Mouse (Mus musculus): Measurements from ENCODE around the gene Car10. TPM values are rescaled to one million over a fixed set of nuclear protein-coding genes. Genes with fewer than 3 reads are reported as not detected.

Gene Car10
- polyA plus RNA-seq, 1 experiment from 2014 or later, result 47.7 TPM

DNA sequence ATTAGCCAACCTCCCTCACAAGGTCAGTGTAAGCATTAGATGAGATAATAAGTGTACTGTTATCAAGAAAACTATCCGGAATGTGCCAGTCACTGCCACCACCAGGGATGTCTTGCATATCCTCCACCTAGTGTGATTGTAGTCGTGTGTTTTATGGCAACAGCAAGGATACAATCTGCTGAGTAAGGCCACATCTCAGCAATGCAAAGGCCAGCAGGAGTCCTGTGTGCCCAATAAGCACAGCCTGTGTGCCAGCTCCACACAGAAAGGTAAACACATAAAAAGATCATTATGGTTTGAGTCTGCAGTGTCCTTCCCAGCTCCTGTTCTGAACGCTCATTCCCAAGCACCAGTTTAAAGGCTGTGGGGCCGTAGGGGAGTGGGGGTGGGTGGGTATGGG lies 386.8 kb downstream of the Car10 start:
- Histone ChIP-seq H3K4me1 (0 out of 2 replicates have a peak, but pooled peaks cover 4% of the 10 kb centered on the region), H3K36me3 (replicated peaks) (no peaks in the 10 kb centered on the region), H3K4me3 (no peak overlapping the region), H3K27me3 (replicated peaks) (no peaks in the 10 kb centered on the region), H3K9ac (no peak overlapping the region), H3K27ac (no peak overlapping the region), H3K4me2 (no peak overlapping the region), H3K9me3 (no peaks in the 10 kb centered on the region)
- 79% methylated on average over 4 of the region's 4 CpGs for WGBS
- no peak for ATAC-seq (replicated peaks)

DNA sequence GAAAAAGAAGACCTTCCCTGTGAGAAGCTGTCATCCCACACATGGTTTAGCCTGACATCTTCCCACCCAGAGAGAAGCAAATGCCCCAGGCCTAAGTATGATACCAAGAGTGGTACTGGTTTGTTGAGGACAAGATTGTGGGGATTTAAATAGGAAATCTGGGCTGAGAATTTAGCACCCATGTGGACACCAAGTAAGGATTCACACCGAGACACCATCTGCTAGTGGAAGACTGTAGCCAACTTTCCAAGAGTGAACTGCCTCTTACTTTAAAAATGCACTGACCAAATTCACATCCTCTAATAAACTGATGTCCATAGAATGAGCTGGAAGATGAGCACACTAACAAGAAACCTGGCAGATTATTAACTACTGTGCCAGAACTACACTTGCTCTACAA lies 389.2 kb downstream of the Car10 start:
- WGBS, result 85% methylated on average over 1 of the region's 1 CpGs
- no peak overlapping the region for H3K9ac ChIP-seq
- no peak for ATAC-seq (replicated peaks)
- no peak overlapping the region for H3K4me3 ChIP-seq
- no peak overlapping the region for H3K4me2 ChIP-seq
- H3K4me1 ChIP-seq, result 0 out of 2 replicates have a peak, but pooled peaks cover 4% of the 10 kb centered on the region
- H3K9me3 ChIP-seq, result no peaks in the 10 kb centered on the region
- no peaks in the 10 kb centered on the region for H3K27me3 ChIP-seq (replicated peaks)
- H3K36me3 ChIP-seq (replicated peaks), result no peaks in the 10 kb centered on the region
- H3K27ac ChIP-seq, result no peak overlapping the region

DNA sequence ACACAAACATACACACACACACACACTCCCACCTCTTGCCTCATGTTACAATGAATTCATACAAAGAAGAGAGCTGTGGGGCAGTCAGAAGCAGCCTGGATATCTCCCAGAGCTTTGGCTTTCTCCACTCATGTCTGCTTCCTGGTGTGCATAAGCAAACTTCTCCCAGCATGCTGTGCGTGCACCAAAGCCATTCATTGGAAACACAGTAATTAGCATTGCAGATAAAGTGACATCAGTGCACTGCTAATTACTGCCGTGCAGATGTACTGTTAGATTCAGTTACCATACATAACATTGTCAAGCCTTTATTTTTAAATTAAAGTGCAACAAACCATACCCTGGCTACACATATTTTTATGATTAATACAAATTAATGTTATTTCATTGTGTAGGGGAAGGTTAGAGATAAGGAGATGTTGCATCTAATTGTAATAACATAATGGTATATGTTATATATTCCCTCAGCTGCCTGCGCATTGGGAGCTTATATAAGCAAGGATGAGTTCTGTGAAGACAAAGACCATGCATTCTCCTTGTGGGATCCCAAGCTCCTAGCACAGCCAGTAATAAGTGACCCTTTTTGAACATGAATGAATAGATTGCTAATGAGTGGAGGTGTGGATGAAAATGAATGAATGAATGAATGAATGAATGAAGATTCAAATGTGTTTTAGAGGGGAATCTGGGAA lies 390.2 kb downstream of the Car10 start:
- H3K36me3 ChIP-seq (replicated peaks), result no peaks in the 10 kb centered on the region
- H3K27me3 ChIP-seq (replicated peaks), result no peaks in the 10 kb centered on the region
- 59% methylated on average over 3 of the region's 3 CpGs for WGBS
- H3K27ac ChIP-seq, result no peak overlapping the region
- H3K9me3 ChIP-seq, result no peaks in the 10 kb centered on the region
- H3K4me1 ChIP-seq, result 0 out of 2 replicates have a peak, but pooled peaks cover 4% of the 10 kb centered on the region
- H3K4me2 ChIP-seq, result no peak overlapping the region
- no peak overlapping the region for H3K4me3 ChIP-seq
- H3K9ac ChIP-seq, result no peak overlapping the region
- no peak for ATAC-seq (replicated peaks)

DNA sequence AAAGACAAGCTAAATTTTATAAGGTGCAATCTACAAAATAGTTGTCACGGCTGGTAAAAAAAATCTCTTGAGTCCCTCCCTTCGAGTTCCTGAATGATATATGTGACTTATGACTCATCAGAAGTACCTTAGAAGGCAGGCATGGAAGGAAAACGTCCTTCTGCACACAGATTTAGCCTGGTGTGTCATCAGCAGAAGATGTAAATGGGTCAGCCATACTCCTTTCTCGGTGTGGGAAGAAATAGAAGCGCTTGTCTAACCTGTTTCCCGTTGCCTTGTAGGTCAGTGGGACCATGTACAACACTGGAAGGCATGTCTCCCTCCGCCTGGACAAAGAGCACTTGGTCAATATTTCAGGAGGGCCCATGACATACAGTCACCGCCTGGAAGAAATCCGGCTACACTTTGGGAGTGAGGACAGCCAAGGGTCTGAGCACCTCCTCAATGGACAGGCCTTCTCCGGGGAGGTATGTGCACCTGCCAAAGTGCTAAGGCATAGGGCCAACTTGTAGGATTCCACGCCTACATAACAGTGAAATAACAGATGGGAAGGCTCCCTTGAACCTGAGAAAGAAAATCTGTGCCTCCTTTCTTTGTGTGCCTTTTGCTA lies 392.5 kb downstream of the Car10 start:
- Histone ChIP-seq H3K9ac (no peak overlapping the region), H3K4me2 (no peak overlapping the region), H3K4me3 (no peak overlapping the region), H3K27me3 (replicated peaks) (no peaks in the 10 kb centered on the region), H3K4me1 (0 out of 2 replicates have a peak, but pooled peaks cover 4% of the 10 kb centered on the region), H3K9me3 (no peaks in the 10 kb centered on the region), H3K27ac (no peak overlapping the region), H3K36me3 (replicated peaks) (no peaks in the 10 kb centered on the region)
- no peak for ATAC-seq (replicated peaks)
- WGBS, result 88% methylated on average over 11 of the region's 11 CpGs

DNA sequence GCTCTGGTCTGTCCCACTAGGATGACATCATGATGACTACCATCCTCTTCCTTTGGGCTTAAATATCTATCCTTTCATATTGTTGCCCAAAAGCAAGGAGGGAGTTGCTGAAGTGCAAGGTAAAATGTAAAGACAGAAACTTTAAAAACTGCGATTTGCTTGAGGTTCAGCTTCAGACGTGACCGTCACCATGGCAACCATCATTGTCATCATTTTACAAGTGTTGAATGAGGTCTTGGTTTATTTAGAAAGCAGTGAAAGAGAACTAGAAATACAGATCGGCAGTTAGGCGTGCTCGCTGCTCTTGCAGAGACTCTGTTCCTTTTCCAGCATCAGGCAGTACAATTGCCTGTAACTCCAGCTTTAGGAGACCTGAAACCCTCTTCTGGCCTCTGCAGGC lies 400.1 kb downstream of the Car10 start:
- Histone ChIP-seq H3K27ac (no peak overlapping the region), H3K9me3 (no peaks in the 10 kb centered on the region), H3K9ac (no peak overlapping the region), H3K4me3 (no peak overlapping the region), H3K27me3 (replicated peaks) (no peaks in the 10 kb centered on the region), H3K4me2 (no peak overlapping the region), H3K36me3 (replicated peaks) (no peaks in the 10 kb centered on the region), H3K4me1 (peaks cover 4% of the 10 kb centered on the region; the same call in 1 of the 2 replicates)
- ATAC-seq (replicated peaks), result no peak
- 59% methylated on average over 6 of the region's 6 CpGs for WGBS

DNA sequence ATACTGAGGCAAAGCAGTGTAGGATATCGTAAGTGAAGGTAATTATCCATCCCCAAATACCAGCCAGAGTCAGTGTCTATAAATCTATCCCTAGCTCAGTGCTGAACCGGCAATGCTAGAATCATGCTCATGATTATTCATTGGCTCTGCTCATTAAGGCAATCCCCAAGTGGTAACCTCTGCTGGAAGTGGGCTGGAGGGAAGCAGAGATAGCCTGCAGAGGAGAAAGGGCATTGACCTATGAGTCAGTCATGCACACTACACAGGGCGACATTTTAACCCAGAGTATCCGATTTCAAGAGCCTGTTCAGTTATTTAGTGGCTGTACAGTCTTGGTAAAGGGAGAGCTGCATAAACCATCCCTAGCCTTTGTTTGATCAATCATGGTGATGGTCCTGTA lies 402.6 kb downstream of the Car10 start:
- Histone ChIP-seq H3K36me3 (replicated peaks) (no peaks in the 10 kb centered on the region), H3K4me2 (no peak overlapping the region), H3K9me3 (no peaks in the 10 kb centered on the region), H3K4me3 (no peak overlapping the region), H3K27ac (no peak overlapping the region), H3K27me3 (replicated peaks) (no peaks in the 10 kb centered on the region), H3K4me1 (peaks cover 4% of the 10 kb centered on the region; the same call in 1 of the 2 replicates), H3K9ac (no peak overlapping the region)
- WGBS, result 27% methylated on average over 4 of the region's 4 CpGs
- ATAC-seq (replicated peaks), result peak; percentile 48; the same call in 1 of the 2 replicates

DNA sequence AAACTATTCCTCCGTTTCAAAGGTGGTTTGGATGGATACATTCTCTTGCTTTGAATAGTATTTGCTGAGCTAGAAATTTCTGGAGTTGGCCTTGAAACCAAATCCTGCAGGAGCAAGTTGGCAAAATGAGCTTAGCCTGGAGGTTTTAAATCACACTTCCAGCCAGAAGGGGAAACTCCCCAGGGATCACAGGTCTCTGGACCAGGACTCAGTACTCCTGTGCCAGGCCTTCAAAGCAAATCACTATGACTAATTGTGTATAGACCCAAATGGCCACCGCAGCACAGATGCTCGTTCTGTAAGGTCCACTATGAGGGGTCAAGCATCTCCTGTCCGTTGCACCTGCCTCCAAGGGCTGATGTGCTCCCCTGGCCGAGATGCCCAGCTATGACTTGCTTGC lies 403.8 kb downstream of the Car10 start:
- ATAC-seq (replicated peaks), result no peak
- no peaks in the 10 kb centered on the region for H3K36me3 ChIP-seq (replicated peaks)
- 81% methylated on average over 5 of the region's 5 CpGs for WGBS

DNA sequence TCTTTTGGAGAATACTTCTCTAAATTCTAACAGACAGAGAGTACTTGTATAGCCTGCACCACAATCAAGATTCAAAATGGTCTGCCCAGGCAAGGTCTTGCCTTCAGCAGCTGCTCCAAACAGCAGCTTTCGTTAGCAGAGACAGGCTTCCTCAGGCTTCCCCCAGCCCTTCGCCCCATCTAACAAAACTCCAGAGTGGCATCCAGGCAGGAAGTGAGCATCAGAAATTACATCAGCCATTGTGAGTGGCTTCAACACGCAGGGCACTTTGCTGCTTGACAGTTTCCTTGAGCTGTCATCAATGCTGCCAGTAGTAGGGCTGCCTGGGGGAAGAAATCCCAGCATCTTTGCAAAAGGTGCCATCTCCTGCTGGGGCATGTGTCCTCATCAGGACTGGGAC lies 405.0 kb downstream of the Car10 start:
- Histone ChIP-seq H3K36me3 (replicated peaks) (no peaks in the 10 kb centered on the region), H3K9ac (no peak overlapping the region), H3K27ac (no peak overlapping the region), H3K4me1 (peaks cover 4% of the 10 kb centered on the region; the same call in 1 of the 2 replicates), H3K4me3 (no peak overlapping the region), H3K27me3 (replicated peaks) (no peaks in the 10 kb centered on the region), H3K9me3 (no peaks in the 10 kb centered on the region), H3K4me2 (no peak overlapping the region)
- 81% methylated on average over 3 of the region's 3 CpGs for WGBS
- no peak for ATAC-seq (replicated peaks)

More for the DNA sequence above, 403.8 kb downstream of the Car10 start:
- H3K4me1 ChIP-seq, result peaks cover 4% of the 10 kb centered on the region; the same call in 1 of the 2 replicates
- H3K4me2 ChIP-seq, result no peak overlapping the region
- H3K9me3 ChIP-seq, result no peaks in the 10 kb centered on the region
- H3K27ac ChIP-seq, result no peak overlapping the region
- H3K27me3 ChIP-seq (replicated peaks), result no peaks in the 10 kb centered on the region
- H3K4me3 ChIP-seq, result no peak overlapping the region
- no peak overlapping the region for H3K9ac ChIP-seq

DNA sequence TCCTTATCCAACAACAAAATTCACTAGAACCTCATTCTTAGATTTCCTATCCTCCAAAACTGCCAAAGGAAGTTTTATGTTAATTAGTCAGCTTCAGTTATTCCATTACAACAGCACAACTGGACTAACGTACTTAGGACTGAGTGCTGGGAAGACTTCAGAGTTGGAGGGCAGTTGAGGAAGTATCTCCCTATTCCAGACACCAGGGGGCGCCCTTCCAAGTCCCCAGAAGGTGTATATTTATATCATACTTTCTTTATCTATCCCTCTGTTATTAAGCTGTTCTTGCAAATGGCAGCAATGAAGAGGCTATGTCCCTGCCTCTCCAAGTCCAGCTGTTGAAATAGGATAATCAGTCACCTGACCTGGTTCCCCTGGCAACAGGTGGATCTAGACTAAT lies 405.6 kb downstream of the Car10 start:
- H3K4me3 ChIP-seq, result no peak overlapping the region
- no peak for ATAC-seq (replicated peaks)
- H3K9me3 ChIP-seq, result no peaks in the 10 kb centered on the region
- 26% methylated on average over 2 of the region's 2 CpGs for WGBS
- peaks cover 4% of the 10 kb centered on the region; the same call in 1 of the 2 replicates for H3K4me1 ChIP-seq
- no peaks in the 10 kb centered on the region for H3K27me3 ChIP-seq (replicated peaks)
- no peaks in the 10 kb centered on the region for H3K36me3 ChIP-seq (replicated peaks)
- H3K4me2 ChIP-seq, result no peak overlapping the region
- H3K9ac ChIP-seq, result no peak overlapping the region
- no peak overlapping the region for H3K27ac ChIP-seq

DNA sequence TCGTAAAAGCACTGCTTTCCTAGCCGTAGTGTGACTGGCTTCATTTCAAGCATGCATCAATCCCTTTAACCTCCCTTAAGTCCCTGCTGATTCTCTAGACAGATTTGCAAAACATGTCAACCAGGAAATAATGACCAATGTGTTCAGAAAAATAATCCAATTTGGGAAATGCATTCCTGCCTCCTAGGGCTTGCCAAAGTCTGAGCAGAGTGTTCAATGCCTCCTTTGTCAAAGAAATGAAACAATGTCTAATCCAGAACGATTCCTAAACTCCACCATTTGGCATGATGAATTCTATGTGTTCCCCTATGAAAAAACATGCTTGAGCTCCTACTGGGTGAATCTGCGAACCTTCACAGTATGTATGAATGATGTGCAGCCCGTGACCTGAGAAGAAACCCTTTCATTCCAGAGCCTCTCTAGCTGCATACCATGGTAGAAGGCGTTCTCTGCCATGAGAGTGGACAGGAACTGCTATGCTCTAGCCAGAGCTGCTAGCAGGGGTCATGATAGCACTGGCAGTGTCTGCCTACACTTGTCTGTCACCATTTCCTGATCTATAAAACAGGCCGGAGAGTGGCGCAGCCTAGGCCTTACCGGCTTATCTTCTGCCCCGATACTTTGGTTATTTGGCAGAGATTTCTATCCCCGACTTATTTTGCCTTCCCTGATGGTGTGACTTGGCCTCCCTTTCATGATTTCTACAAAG lies 411.9 kb downstream of the Car10 start:
- no peak overlapping the region for H3K27ac ChIP-seq
- 58% methylated on average over 11 of the region's 11 CpGs for WGBS
- H3K9me3 ChIP-seq, result no peaks in the 10 kb centered on the region
- no peak overlapping the region for H3K4me2 ChIP-seq
- no peak for ATAC-seq (replicated peaks)
- H3K4me3 ChIP-seq, result no peak overlapping the region
- no peaks in the 10 kb centered on the region for H3K36me3 ChIP-seq (replicated peaks)
- H3K27me3 ChIP-seq (replicated peaks), result no peaks in the 10 kb centered on the region
- no peaks in the 10 kb centered on the region for H3K4me1 ChIP-seq
- H3K9ac ChIP-seq, result no peak overlapping the region

DNA sequence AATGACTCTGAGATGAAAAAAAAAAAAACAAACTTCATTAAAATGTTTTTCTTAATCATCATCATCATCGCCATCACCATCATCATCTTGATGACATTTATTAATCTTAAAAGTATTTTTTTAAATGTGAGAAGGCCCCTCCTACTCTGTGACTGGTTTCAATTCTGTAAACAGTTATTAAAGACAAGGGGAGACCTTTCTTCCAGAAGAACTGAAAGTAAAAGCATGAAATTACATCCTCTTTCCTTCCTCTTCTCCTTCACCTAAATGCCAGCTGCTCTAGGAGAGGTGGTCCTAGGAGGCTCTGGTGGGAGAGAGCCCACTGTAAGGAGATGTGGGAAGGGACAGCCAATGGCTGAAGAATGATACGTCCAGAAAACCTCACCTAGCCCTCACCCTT lies 415.0 kb downstream of the Car10 start:
- Histone ChIP-seq H3K4me2 (no peak overlapping the region), H3K4me3 (no peak overlapping the region), H3K27me3 (replicated peaks) (no peaks in the 10 kb centered on the region), H3K27ac (no peak overlapping the region), H3K9me3 (no peaks in the 10 kb centered on the region), H3K4me1 (0 out of 2 replicates have a peak, but pooled peaks cover 7% of the 10 kb centered on the region), H3K9ac (no peak overlapping the region), H3K36me3 (replicated peaks) (no peaks in the 10 kb centered on the region)
- 92% methylated on average over 2 of the region's 2 CpGs for WGBS
- no peak for ATAC-seq (replicated peaks)

DNA sequence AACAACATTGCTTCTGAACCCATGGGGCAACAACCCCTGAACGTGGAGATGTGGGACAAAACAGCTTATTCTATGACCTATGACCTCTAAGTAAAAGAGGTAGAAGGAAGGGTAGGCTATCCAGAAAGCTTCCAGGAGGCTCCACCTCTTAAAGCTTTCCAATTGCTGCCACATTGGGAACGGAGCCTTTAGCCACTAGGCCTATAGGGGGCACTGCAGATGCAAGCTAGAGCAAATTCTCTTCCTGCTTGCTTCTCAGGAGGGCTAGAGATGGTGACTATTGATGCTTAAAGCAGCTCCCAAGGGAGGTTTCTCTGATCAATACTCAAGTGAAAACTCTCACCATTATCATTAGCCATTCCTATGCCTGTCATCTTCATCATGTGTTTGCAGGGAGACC lies 416.6 kb downstream of the Car10 start:
- ATAC-seq (replicated peaks), result no peak
- H3K27ac ChIP-seq, result no peak overlapping the region
- H3K9me3 ChIP-seq, result no peaks in the 10 kb centered on the region
- H3K4me3 ChIP-seq, result no peak overlapping the region
- H3K9ac ChIP-seq, result no peak overlapping the region
- H3K27me3 ChIP-seq (replicated peaks), result no peaks in the 10 kb centered on the region
- 33% methylated on average over 2 of the region's 2 CpGs for WGBS
- no peaks in the 10 kb centered on the region for H3K36me3 ChIP-seq (replicated peaks)
- 0 out of 2 replicates have a peak, but pooled peaks cover 7% of the 10 kb centered on the region for H3K4me1 ChIP-seq
- H3K4me2 ChIP-seq, result no peak overlapping the region

All from midbrain, embryonic 15.5 days (tissue).